Mouse (Mus musculus) adrenal gland, adult 2 months (tissue): Measurements from ENCODE around the gene Mapk8ip3. TPM values are rescaled to one million over a fixed set of nuclear protein-coding genes. Genes with fewer than 3 reads are reported as not detected.
A peak's percentile ranks its signal among the peaks of the same experiment; 100 is the strongest.
"Not testable (repeated sequence)": the region's sequence is repeated elsewhere in the genome, so short reads cannot be mapped to it uniquely, and the experiment has no call there.

Experiments
- DNase-seq: peaks from one replicate; pipeline ENCODE4 v3.0.0; 2021
- long read RNA-seq: library from polyadenylated mRNA; stranded (forward); transcript quantifications from one replicate; pipeline ENCODE4 v2.0.0, GENCODE M21; 2021
- polyA plus RNA-seq: library from polyadenylated mRNA; depleted of rRNA; stranded (reverse); fragments of >200 nt; gene quantifications from 2 replicates; pipeline ENCODE4 v1.2.3, GENCODE M21; 2012; rRNA removed
- total RNA-seq, 2 experiments: library from RNA; stranded (reverse); gene quantifications; 2 replicates each; pipeline ENCODE4 v1.2.3; 2021

The Mapk8ip3 gene
- 100 to 1,000 TPM in 1 of 2 experiments, 10 to 100 TPM in 1; 86.6 to 129 TPM for total RNA-seq
- polyA plus RNA-seq, result 205 and 241 TPM in 2 replicates
- long read RNA-seq, partial matches to known transcripts, result 18 of 29 reads
- long read RNA-seq, other reads (novel, unspliced or antisense), result 11 of 29 reads

DNA sequence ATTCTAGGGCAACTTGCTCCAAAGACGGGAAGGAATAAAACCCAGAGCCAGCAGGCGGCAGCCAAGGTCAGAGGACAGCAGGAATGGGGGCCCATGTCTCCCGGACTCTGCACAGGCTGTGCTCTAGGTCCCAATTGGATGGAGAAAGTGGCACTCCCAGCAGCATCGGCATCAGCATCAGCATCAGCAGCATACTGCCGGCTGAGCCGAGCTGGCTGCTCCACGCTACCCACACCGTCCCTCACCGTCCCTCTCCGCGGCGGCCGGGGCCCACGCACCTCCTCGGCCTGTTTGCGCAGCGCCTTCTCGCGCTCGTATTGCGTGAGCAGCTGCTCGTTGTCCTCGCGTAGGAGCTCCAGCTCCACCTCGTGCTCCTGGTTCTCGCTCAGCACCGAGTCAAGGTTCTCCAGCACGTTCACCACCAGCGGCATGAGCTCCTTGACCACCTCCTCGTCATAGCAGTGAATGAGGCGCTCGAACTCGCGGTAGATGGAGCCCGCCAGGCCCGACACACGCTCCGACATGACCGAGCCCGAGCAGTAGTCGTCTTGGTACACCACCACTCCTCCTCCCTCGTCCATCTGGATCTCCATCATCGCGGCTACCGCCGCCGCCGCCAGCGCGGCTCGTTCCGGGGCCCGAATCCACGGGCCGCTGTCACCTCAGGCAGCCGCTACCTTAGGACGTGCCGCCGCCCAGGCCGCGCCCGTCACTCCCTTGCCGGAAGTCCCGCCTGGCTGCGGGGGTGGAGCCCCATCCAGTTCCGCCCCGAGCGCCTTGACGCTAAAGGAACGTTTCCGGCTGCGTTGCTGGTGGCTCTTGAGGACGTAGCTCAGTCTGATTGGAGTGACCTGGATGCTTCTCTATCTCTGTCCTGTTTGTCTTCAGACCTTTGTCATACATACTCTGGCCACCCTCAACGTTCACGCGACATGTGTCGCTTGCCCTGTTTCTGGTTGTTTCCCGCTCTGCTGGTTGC lies at the start of gene Mapk8ip3:
Gene Mapk8ip3 (minus strand): TSS at position 719 of the 979 bp plus-strand sequence.
- peak; percentile 98 for DNase-seq

DNA sequence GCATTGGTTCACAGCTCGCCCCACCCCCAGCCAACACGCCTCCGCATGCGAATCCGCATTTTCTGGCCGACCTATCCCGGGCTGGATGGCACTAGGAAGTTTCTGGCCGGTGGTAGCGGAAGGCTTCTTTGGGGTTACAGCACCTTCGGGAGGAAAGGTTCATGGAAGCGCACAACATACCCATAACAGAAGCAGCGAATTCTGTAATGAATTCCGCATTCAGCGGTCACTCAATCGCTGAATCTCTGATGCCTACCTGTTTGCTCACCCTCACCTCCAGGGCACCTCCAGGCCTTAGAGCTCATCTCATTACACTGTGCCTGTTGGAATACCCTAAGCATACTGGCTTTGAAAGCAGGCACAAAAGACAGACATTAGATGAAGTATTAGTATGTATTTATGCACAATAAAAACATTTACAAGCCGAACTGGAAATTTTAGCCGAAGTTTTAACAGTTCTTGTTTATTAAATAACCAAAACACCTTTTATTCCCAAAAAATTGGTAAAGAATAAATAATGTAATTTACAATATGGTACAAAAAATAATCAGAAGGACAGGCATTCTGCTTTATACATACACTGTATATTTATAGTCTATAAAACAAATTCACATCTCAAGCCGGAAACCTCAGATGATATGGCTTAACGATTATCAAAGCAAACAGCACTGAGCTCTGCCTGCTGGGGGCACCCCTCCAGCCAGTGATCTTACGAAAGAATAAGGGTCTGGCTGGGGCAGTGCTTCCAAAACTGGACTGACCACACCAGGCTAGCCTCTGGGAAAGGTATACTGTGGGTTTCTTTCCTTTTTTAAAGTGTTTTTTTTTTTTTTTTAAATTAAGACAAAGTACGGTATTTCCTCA lies 24.3 kb upstream of the Mapk8ip3 start:
- no peak for DNase-seq

GRCm38 (mm10) chr17:24960135-24960851 lies 23.5 kb upstream of the Mapk8ip3 start, which contains the start of gene Jpt2:
Jpt2 (minus strand) TSS chr17:24960689.
- DNase-seq, result peak; percentile 99

GRCm38 (mm10) chr17:24959371-24959770 lies 22.6 kb upstream of the Mapk8ip3 start:
- no peak for DNase-seq

GRCm38 (mm10) chr17:24953291-24953690 lies 16.5 kb upstream of the Mapk8ip3 start:
- no peak for DNase-seq

GRCm38 (mm10) chr17:24950671-24951070 lies 13.9 kb upstream of the Mapk8ip3 start:
- no peak for DNase-seq

DNA sequence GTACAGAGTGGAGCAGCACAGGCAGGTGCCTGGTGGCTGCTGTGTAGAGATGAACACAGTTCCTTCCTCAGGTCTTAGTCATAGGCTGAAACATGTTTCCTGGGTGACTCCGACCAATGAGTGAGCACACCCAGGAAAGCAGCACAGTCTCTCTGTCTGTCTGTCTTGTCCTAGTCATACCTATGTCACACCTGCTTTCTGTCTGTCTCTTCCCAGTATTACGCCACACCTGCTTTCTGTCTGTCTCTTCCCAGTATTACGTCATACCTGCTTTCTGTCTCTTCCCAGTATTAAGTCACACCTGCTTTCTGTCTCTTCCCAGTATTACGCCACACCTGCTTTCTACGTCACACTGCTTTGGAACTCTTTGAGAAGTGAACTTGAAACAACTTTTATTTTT lies 11.4 kb upstream of the Mapk8ip3 start:
- DNase-seq, result no peak

DNA sequence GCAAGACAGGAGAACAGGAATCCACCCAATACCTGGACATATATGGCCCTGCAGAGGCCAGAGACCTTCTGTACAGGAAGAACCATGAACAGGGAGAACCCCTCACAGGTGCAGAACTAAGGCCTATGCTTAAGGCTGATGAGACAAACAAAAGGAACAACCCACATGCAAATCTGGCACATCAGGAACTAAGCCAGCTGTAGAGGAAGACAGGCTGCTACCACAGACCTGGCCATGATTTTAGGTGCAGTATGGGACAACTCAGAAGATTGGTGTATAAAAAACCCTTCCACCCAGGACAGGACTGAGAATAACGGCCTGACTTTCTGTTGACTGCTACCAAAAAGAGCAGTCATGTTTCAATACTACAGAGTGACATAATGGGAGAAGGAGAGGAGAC lies 6.8 kb upstream of the Mapk8ip3 start:
- not testable (repeated sequence) for DNase-seq

- DNase-seq, result no peak
These were observed 6.3 kb upstream of the Mapk8ip3 start for GRCm38 (mm10) chr17:24943036-24943435.

- peak; percentile 38 for DNase-seq
These were observed 5.7 kb upstream of the Mapk8ip3 start for GRCm38 (mm10) chr17:24942453-24942852.

DNA sequence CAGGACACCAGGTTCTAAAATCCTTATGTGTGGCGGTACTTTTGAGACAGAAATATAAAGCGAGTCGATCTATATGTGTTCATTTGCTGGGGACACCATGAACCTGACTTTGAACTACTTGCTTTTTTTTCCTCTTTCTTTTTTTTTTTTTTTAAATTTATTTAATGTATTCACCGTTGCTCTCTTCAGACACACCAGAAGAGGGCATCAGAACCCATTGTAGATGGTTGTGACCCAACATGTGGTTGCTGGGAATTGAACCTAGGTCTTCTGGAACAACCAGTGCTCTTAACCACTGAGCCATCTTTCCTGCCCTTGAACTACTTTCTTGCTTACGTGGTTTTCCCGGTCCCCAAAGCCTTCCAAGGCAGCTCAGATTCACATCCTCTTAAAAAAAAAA lies 489 bp upstream of the Mapk8ip3 start:
- DNase-seq, result no peak

DNA sequence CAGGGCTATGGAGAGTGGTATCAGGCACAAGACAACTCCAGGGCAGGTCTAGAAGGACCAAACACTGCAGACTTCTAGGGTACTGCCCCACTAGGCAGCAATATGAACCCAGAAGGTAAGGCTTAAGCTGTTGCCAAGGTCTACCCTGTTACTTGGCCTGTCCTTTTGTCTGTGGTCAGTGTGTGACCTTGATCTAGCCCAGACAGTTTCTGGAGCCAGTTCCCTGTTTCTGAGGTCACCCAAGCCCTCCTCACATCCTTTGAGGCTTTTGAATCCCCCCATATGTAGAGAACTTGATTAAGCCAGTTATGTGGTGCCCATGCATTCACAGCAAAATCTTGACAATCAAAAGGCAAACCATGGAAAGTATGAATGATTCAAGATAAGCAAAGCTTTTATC lies 1.1 kb downstream of the Mapk8ip3 start:
- DNase-seq, result peak; percentile 44

GRCm38 (mm10) chr17:24934926-24935325 lies 1.9 kb downstream of the Mapk8ip3 start:
- peak; percentile 45 for DNase-seq

DNA sequence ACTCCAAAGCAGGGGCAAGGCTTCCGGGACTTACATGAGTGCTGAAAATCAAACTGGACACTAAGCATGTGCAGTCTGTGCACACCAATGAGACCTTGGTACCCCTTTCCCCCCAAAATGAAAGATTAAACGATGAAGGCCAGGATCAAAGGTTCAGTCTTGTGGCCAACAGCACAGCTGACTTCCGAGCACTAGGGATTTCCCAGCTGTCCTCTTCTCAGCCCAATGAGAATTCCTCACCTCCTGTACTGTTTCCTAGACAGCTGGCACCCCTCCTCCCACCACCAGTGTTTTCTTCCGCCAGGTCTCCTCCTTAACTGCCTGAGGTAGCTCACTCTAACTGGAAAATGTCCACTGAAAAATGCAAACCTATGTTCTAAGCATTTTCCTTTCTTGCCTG lies 3.6 kb downstream of the Mapk8ip3 start:
- DNase-seq, result no peak

- no peak for DNase-seq
These were observed 4.3 kb downstream of the Mapk8ip3 start for GRCm38 (mm10) chr17:24932431-24932830.

DNA sequence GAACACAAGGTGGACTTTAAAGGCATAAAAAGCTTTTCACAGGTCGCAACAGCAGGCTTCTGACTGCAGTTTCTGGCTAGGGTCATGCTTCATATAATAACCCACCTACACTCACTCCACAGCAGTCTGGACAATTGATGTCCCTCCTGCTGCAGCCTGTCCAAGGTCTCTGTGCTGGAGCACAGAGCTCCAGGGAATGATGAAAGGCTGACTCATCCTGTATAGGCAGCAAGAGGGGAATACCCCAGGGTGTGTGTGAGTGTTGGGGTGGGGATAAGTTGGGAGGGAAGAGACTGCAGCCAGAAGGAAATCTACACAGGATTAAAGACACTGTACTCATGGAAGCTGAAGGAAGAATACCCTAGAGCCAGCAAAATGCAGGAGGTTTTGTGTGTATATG lies 7.3 kb downstream of the Mapk8ip3 start:
- DNase-seq, result peak; percentile 85

- no peak for DNase-seq
These were observed 13.5 kb downstream of the Mapk8ip3 start for GRCm38 (mm10) chr17:24923246-24923645.

GRCm38 (mm10) chr17:24913984-24914383 lies 22.8 kb downstream of the Mapk8ip3 start:
- no peak for DNase-seq

- DNase-seq, result peak; percentile 92
These were observed 29.2 kb downstream of the Mapk8ip3 start for GRCm38 (mm10) chr17:24907591-24907990.

GRCm38 (mm10) chr17:24903767-24904166 lies 33.0 kb downstream of the Mapk8ip3 start:
- DNase-seq, result no peak

- DNase-seq, result no peak
These were observed 33.9 kb downstream of the Mapk8ip3 start for GRCm38 (mm10) chr17:24902671-24903474.
